Mouse (Mus musculus): ENCODE measurements around the gene Lyg2. TPM values are rescaled to one million over a fixed set of nuclear protein-coding genes. Genes with fewer than 3 reads are reported as not detected.

The Lyg2 gene
- polyA plus RNA-seq, 1 experiment from 2014 or later, result not detected

- Histone ChIP-seq H3K4me2 (peak overlapping the region; percentile 68), H3K9ac (peak overlapping the region; percentile 82), H3K27me3 (peaks cover 8% of the 10 kb centered on the region), H3K4me3 (peak overlapping the region; percentile 66), H3K9me3 (replicated peaks) (no peaks in the 10 kb centered on the region), H3K4me1 (peaks cover 12% of the 10 kb centered on the region; the same call in 1 of the 2 replicates), H3K27ac (peak overlapping the region; percentile 85), H3K36me3 (ENCODE audit: poor library complexity, severe bottlenecking) (no peaks in the 10 kb centered on the region)
- under 1% methylated on average over 88 of the region's 90 CpGs for WGBS
- ATAC-seq, result peak; percentile 98
These were observed 51.5 kb downstream of the Lyg2 start for GRCm38 (mm10) chr1:37864511-37865400.

Other genes with a start within 250 kb of the Lyg2 start
- gene 2010300C02Rik, start 196.4 kb downstream of the Lyg2 start, polyA plus RNA-seq (2015; fragmentation: Nextera tagmentation; extraction: Ambion mirVana), result 0.62 and 1.4 TPM in 2 replicates
- gene Tsga10, start 50.1 kb downstream of the Lyg2 start, polyA plus RNA-seq (2015; fragmentation: Nextera tagmentation; extraction: Ambion mirVana), result 18.9 and 21.3 TPM in 2 replicates
- 7.1 and 8.0 TPM in 2 replicates for gene Lipt1, start 44.8 kb downstream of the Lyg2 start, polyA plus RNA-seq (2015; fragmentation: Nextera tagmentation; extraction: Ambion mirVana)
- gene Mitd1, start 26.1 kb downstream of the Lyg2 start, polyA plus RNA-seq (2015; fragmentation: Nextera tagmentation; extraction: Ambion mirVana), result 17.9 and 19.3 TPM in 2 replicates
- gene Mrpl30, start 26.0 kb downstream of the Lyg2 start, polyA plus RNA-seq (2015; fragmentation: Nextera tagmentation; extraction: Ambion mirVana), result 249 and 253 TPM in 2 replicates
- gene Lyg1, start 41.3 kb upstream of the Lyg2 start, polyA plus RNA-seq (2015; fragmentation: Nextera tagmentation; extraction: Ambion mirVana), result not detected in 2 replicates
- gene Txndc9, start 81.4 kb upstream of the Lyg2 start, polyA plus RNA-seq (2015; fragmentation: Nextera tagmentation; extraction: Ambion mirVana), result 162 and 167 TPM in 2 replicates
- 27.7 and 28.9 TPM in 2 replicates for gene Eif5b, start 81.5 kb upstream of the Lyg2 start, polyA plus RNA-seq (2015; fragmentation: Nextera tagmentation; extraction: Ambion mirVana)
- gene Rev1, start 213.3 kb upstream of the Lyg2 start, polyA plus RNA-seq (2015; fragmentation: Nextera tagmentation; extraction: Ambion mirVana), result 41.3 and 43.1 TPM in 2 replicates